Mouse (Mus musculus): ENCODE data around the gene Exoc3l2.
"Not testable (repeated sequence)": the region's sequence is repeated elsewhere in the genome, so short reads cannot be mapped to it uniquely, and the experiment has no call there.

Exoc3l2 gene

GRCm38 (mm10) chr7:19494751-19495474 lies 31.8 kb downstream of the Exoc3l2 start:
- DNase-seq = peak; percentile 42

GRCm38 (mm10) chr7:19495521-19496213 lies 32.5 kb downstream of the Exoc3l2 start:
- DNase-seq = peak; percentile 80

DNA sequence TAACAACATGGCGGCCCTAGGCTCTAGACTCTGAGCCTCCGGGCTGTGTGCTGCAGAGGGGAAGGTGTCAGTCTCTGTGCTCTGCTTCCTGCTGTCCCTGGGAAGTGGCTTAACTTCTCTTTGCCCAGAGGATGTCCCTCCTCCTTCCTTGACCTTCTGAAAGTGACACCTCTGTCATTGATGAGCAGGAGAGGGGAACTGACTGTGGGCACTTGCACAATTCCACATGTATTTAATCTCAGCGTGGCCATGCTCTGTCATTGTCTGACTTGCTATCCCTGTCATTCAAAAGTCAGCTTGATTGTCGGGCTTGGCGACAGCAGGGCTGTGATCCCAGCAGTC lies 33.1 kb downstream of the Exoc3l2 start:
- no peak for DNase-seq

- DNase-seq = no peak
Observed at GRCm38 (mm10) chr7:19498326-19498725, 35.2 kb downstream of the Exoc3l2 start.

- no peak for DNase-seq
Observed at GRCm38 (mm10) chr7:19500420-19501363, 37.6 kb downstream of the Exoc3l2 start.

- no peak for DNase-seq
Observed at GRCm38 (mm10) chr7:19501658-19502057, 38.5 kb downstream of the Exoc3l2 start.

GRCm38 (mm10) chr7:19503481-19504068 lies 40.4 kb downstream of the Exoc3l2 start:
- DNase-seq = peak; percentile 55

DNA sequence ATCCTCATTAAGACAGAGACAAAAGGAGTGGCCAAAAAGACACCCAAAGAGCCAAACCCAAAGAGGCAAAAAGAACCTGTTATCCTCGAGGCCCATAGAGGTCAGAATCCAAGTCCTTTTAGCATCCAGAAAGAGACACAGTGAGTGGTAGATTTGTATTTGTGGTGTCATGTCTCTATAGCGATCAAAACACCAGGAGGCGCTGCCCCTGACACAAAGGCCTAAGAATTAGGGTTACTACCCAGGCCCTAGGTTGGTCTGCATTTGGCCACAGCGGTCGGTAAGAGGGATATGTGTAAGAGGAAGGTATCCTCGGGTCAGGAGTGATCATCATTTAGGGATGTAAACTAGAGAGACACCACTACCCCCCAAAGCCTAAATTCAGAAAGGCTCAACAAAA lies 43.2 kb downstream of the Exoc3l2 start:
- no peak for DNase-seq

- no peak for DNase-seq
Observed at GRCm38 (mm10) chr7:19506969-19507611, 44.0 kb downstream of the Exoc3l2 start.

DNA sequence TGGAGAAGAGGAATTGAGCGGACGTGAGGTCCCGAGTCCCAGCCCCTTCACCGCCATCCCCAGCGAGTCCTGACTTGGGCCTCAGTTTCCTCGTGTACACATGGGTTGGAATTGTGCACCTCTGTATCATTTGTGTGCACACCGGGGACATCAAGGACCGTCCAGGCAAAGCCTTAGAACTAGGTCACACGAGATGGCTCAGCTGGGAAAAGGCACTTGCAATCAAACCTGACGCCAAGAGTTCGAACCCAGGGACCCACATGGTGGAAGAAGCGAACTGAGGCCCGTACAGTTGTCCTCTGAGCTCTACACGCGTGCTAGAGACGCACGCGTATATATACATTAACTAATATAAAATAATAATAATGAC lies 44.5 kb downstream of the Exoc3l2 start:
- no peak for DNase-seq

GRCm38 (mm10) chr7:19508150-19508923 lies 45.2 kb downstream of the Exoc3l2 start, which contains the start of the genes Bloc1s3 and Trappc6a:
TSS of gene Bloc1s3 (minus strand) at chr7:19508367.
TSS of gene Trappc6a (plus strand) at chr7:19508395.
- peak; percentile 95 for DNase-seq

- no peak for DNase-seq
Observed at GRCm38 (mm10) chr7:19508924-19509568, 45.9 kb downstream of the Exoc3l2 start.

DNA sequence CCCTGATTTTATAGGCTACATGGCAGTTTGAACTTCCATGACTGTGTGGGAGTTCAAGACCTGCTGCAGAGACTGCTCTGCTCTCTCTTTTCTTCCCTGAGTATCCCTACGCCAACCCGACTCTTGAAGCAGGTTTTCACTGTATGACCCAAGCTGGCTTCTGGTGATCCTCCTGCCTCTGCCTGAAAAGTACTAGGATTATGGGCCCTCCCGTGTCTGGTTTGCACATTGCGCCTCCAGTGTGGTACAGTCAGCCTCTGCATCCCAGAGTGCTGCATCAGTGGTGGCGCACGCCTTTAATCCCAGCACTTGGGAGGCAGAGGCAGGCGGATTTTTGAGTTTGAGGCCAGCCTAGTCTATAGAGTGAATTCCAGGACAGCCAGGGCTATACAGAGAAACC lies 46.7 kb downstream of the Exoc3l2 start:
- DNase-seq = no peak

GRCm38 (mm10) chr7:19511934-19512333 lies 48.8 kb downstream of the Exoc3l2 start:
- DNase-seq = not testable (repeated sequence)

GRCm38 (mm10) chr7:19512353-19512752 lies 49.2 kb downstream of the Exoc3l2 start:
- no peak for DNase-seq

- DNase-seq = no peak
Observed at GRCm38 (mm10) chr7:19517652-19518365, 54.7 kb downstream of the Exoc3l2 start, which contains the start of gene Nkpd1. TSS of gene Nkpd1 (plus strand) at chr7:19517838.

- no peak for DNase-seq
Observed at GRCm38 (mm10) chr7:19520032-19520431, 56.9 kb downstream of the Exoc3l2 start.

- no peak for DNase-seq
Observed at GRCm38 (mm10) chr7:19523017-19523756, 60.1 kb downstream of the Exoc3l2 start.

- peak; percentile 65 for DNase-seq
Observed at GRCm38 (mm10) chr7:19523757-19524419, 60.8 kb downstream of the Exoc3l2 start.
